Mouse (Mus musculus) adrenal gland, postnatal 14 days (tissue): ENCODE measurements at regions not wholly inside any gene's neighbourhood (a gene's known extent, or its start where the extent isn't known, plus 50 kb on each side); places are given as distances from the start of the nearest gene placed in this dataset.
A peak's percentile ranks its signal among the peaks of the same experiment; 100 is the strongest.

Experiments
- DNase-seq: peaks from one replicate; pipeline ENCODE4 v3.0.0; 2021; ENCODE audit warnings: mixed read lengths

GRCm38 (mm10) chr5:75880088-75880684 is 98.1 kb downstream of the Kdr start:
- DNase-seq, result peak; percentile 28

GRCm38 (mm10) chr5:75878361-75878760 is 99.9 kb downstream of the Kdr start:
- DNase-seq, result peak; percentile 69

- DNase-seq, result no peak
Measured at GRCm38 (mm10) chr5:75877609-75877971, 100.7 kb downstream of the Kdr start.

GRCm38 (mm10) chr5:75876871-75877608 is 101.2 kb downstream of the Kdr start:
- DNase-seq, result peak; percentile 37

- DNase-seq, result peak; percentile 86
Measured at GRCm38 (mm10) chr5:75871120-75871519, 107.1 kb downstream of the Kdr start.

- DNase-seq, result no peak
Measured at GRCm38 (mm10) chr5:75870666-75871065, 107.6 kb downstream of the Kdr start.

GRCm38 (mm10) chr5:75869535-75869934 is 108.7 kb downstream of the Kdr start:
- no peak for DNase-seq

- DNase-seq, result no peak
Measured at GRCm38 (mm10) chr5:75865096-75865495, 113.2 kb downstream of the Kdr start.

GRCm38 (mm10) chr5:75863358-75863757 is 114.9 kb downstream of the Kdr start:
- no peak for DNase-seq

- peak; percentile 71 for DNase-seq
Measured at GRCm38 (mm10) chr5:75862630-75862991, 115.6 kb downstream of the Kdr start.

GRCm38 (mm10) chr5:75861916-75862629 is 116.2 kb downstream of the Kdr start:
- no peak for DNase-seq

GRCm38 (mm10) chr5:75859316-75859836 is 118.9 kb downstream of the Kdr start:
- no peak for DNase-seq

- DNase-seq, result no peak
Measured at GRCm38 (mm10) chr5:75850855-75851254, 127.4 kb downstream of the Kdr start.

- no peak for DNase-seq
Measured at GRCm38 (mm10) chr5:75847966-75848365, 130.3 kb downstream of the Kdr start.

GRCm38 (mm10) chr5:75847341-75847740 is 130.9 kb downstream of the Kdr start:
- DNase-seq, result no peak

GRCm38 (mm10) chr5:75846016-75846415 is 132.2 kb downstream of the Kdr start:
- no peak for DNase-seq

- DNase-seq, result no peak
Measured at GRCm38 (mm10) chr5:75843807-75844206, 134.5 kb downstream of the Kdr start.

GRCm38 (mm10) chr5:75840421-75840820 is 137.8 kb downstream of the Kdr start:
- DNase-seq, result no peak

GRCm38 (mm10) chr5:75835556-75835961 is 142.7 kb downstream of the Kdr start:
- peak; percentile 69 for DNase-seq

- DNase-seq, result peak; percentile 48
Measured at GRCm38 (mm10) chr5:75834766-75835555, 143.3 kb downstream of the Kdr start.

- no peak for DNase-seq
Measured at GRCm38 (mm10) chr5:75832341-75832740, 145.9 kb downstream of the Kdr start.

GRCm38 (mm10) chr5:75829850-75830625 is 148.2 kb downstream of the Kdr start:
- DNase-seq, result no peak
